In the genomic region with DNA sequence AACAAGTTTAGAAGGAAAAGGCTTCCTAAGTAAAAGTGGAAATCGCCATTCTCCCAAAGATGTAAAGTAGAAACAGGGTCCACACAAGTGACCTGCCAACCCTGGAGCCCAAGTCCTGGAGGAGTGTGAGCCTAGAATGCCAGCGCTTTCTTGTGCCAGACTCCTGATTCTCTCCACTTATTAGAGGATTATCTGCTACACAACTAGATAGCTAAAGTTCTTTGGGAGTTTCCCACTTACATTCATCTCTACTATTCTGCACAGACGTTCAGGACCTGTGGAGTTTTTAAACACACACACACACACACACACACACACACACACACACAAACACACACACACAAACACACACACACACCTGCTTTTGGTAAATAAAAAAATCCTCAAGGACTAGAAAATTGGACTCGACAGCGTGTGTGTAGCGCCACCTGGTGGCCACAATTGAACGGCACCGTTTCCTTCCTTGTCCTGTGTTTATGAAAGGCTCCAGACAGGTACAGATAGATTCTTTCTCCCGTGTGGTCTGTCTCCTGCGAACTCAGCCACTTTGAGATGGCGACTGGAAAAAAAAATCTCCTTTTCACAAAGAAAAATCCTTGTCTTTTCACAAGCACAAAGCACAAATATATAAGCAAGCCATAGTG, we compare ENCODE assay signal across 8 mouse cellular contexts. TPM values are rescaled to one million over a fixed set of nuclear protein-coding genes. Genes with fewer than 3 reads are reported as not detected.
DNase-seq lines count a peak whose midpoint lies in the region; ATAC-seq and TF ChIP-seq lines count a peak whose summit lies in the region.

No protein-coding gene starts in this region.

- H3K4me2 ChIP-seq in heart, embryonic 11.5 days: no peak overlapping the region
- H3K4me2 ChIP-seq in midbrain, embryonic 15.5 days: no peak overlapping the region

- H3K9ac ChIP-seq in heart, embryonic 11.5 days (ENCODE audit: low read depth, low read length): no peak overlapping the region
- no peak overlapping the region for H3K9ac ChIP-seq in midbrain, embryonic 15.5 days

- H3K4me1 ChIP-seq in heart, embryonic 11.5 days (ENCODE audit: control insufficient read depth, insufficient read depth, low read length): no peaks in the 10 kb centered on the region
- H3K4me1 ChIP-seq in bone marrow macrophage, adult 2 months (ENCODE audit: control insufficient read depth, insufficient read depth, low read length): no peaks in the 10 kb centered on the region
- no peaks in the 10 kb centered on the region for H3K4me1 ChIP-seq in embryonic fibroblast, embryonic 13.5 days (ENCODE audit: control insufficient read depth, insufficient read depth, low read length)
- H3K4me1 ChIP-seq in midbrain, embryonic 15.5 days: no peaks in the 10 kb centered on the region

- no peaks in the 10 kb centered on the region for H3K9me3 ChIP-seq in heart, embryonic 11.5 days (replicated peaks; ENCODE audit: control insufficient read depth, low read length)
- no peaks in the 10 kb centered on the region for H3K9me3 ChIP-seq in midbrain, embryonic 15.5 days

- no peak for TF ChIP-seq POLR2A in bone marrow macrophage, adult 2 months (IDR thresholded peaks at IDR 0.05; ENCODE audit: borderline replicate concordance, low read depth, low read length)
- TF ChIP-seq POLR2A in embryonic fibroblast, embryonic 13.5 days (IDR thresholded peaks at IDR 0.05; ENCODE audit: low read depth, low read length): no peak

- H3K27me3 ChIP-seq in heart, embryonic 11.5 days (ENCODE audit: control insufficient read depth, insufficient read depth, low read length): no peaks in the 10 kb centered on the region
- H3K27me3 ChIP-seq in midbrain, embryonic 15.5 days (replicated peaks): no peaks in the 10 kb centered on the region

- ATAC-seq in heart, embryonic 11.5 days (replicated peaks; ENCODE audit: insufficient number of reproducible peaks, low FRiP score, low TSS enrichment): no peak
- peak; percentile 69 for ATAC-seq in midbrain, embryonic 15.5 days (replicated peaks)

- no peak overlapping the region for H3K27ac ChIP-seq in heart, embryonic 11.5 days (ENCODE audit: low read depth, low read length)
- no peak overlapping the region for H3K27ac ChIP-seq in bone marrow macrophage, adult 2 months (ENCODE audit: insufficient read depth, low read depth, low read length)
- H3K27ac ChIP-seq in embryonic fibroblast, embryonic 13.5 days (ENCODE audit: insufficient read depth, low read length): no peak overlapping the region
- no peak overlapping the region for H3K27ac ChIP-seq in midbrain, embryonic 15.5 days

- intact Hi-C loops in left cerebral cortex, postnatal 10 days (cut with DNase I): loop anchor here (1.0 to 5.0 kb wide), 3 partner anchors 352 to 487 kb away; partner anchors contain the start of gene Etv6

- DNase-seq in heart, adult 11 months: peak; percentile 86
- peak; percentile 87 for DNase-seq in heart, postnatal 4 days
- DNase-seq in left cerebral cortex, postnatal 10 days (ENCODE audit: extremely low spot score in 1 of 2, low spot score in 2 of 2): peak; percentile 75 to 76
- DNase-seq in spleen, adult 12 weeks (ENCODE audit: low spot score): peak; percentile 38

- H3K36me3 ChIP-seq in heart, embryonic 11.5 days (ENCODE audit: control insufficient read depth, insufficient read depth, low read length): no peaks in the 10 kb centered on the region
- H3K36me3 ChIP-seq in midbrain, embryonic 15.5 days (replicated peaks): no peaks in the 10 kb centered on the region

- no peak overlapping the region for H3K4me3 ChIP-seq in heart, embryonic 11.5 days (ENCODE audit: low read depth, low read length)
- H3K4me3 ChIP-seq in bone marrow macrophage, adult 2 months (ENCODE audit: insufficient read depth, low read length): no peak overlapping the region
- no peak overlapping the region for H3K4me3 ChIP-seq in embryonic fibroblast, embryonic 13.5 days (ENCODE audit: insufficient read depth, low read length)
- no peak overlapping the region for H3K4me3 ChIP-seq in midbrain, embryonic 15.5 days

- peak; percentile 77 for TF ChIP-seq CTCF in bone marrow macrophage, adult 2 months (IDR thresholded peaks at IDR 0.05; ENCODE audit: low read depth, low read length)
- peak; percentile 88 for TF ChIP-seq CTCF in embryonic fibroblast, embryonic 13.5 days (IDR thresholded peaks at IDR 0.05; ENCODE audit: borderline replicate concordance, insufficient read depth, low read length)

- 18% methylated on average over 11 of the region's 11 CpGs for WGBS in heart, embryonic 11.5 days (ENCODE audit: insufficient replicate concordance)
- WGBS in midbrain, embryonic 15.5 days: 17% methylated on average over 11 of the region's 11 CpGs

RNA-seq across cellular contexts. Expression of gene Bcl2l14, which starts 6.7 kb away (rescaled TPM):
- polyA plus RNA-seq in heart, embryonic 11.5 days (2014; fragmentation: Nextera tagmentation; extraction: Ambion mirVana): 0.11 and 0.45 TPM in 2 replicates
- not detected in 2 replicates for polyA plus RNA-seq in bone marrow macrophage, adult 2 months (2012; ENCODE audit: insufficient read depth, insufficient read length, missing spikeins)
- not detected in 2 replicates for polyA plus RNA-seq in embryonic fibroblast, embryonic 13.5 days (2011; ENCODE audit: insufficient read length, low read depth, missing spikeins)
- total RNA-seq in heart, postnatal 4 days (2021): not detected
- total RNA-seq in left cerebral cortex, postnatal 10 days (2021): not detected
- 0.12 TPM in 1 of 2 replicates, not detected in the other for polyA plus RNA-seq in midbrain, embryonic 15.5 days (2015; fragmentation: Nextera tagmentation; extraction: Ambion mirVana)
